Mouse (Mus musculus) cortical plate, adult 2 months (tissue): Measurements from ENCODE around the gene Eif4g3.

Source experiments
- CTCF ChIP-seq: fragments of 200-500 bp; IDR thresholded peaks from 2 replicates; pipeline ENCODE4 v1.5.1; 2011; ENCODE audit warnings: mild to moderate bottlenecking, control low read depth, low read length; ENCODE audit not compliant: insufficient read depth; ENCODE audit errors: extremely low read depth
- POLR2A ChIP-seq: fragments of 200-500 bp; IDR thresholded peaks from 2 replicates; pipeline ENCODE4 v1.6.1; 2011; ENCODE audit warnings: mild to moderate bottlenecking, low read length, control low read depth; ENCODE audit not compliant: insufficient read depth; ENCODE audit errors: extremely low read depth

- TF ChIP-seq POLR2A (no peak), CTCF (no peak)
Measured at GRCm38 (mm10) chr4:138086949-138087348, 94.1 kb downstream of the Eif4g3 start.
